Mouse (Mus musculus) left cerebral cortex, postnatal 10 days (tissue): ENCODE data around the gene Ccdc155. TPM values are rescaled to one million over a fixed set of nuclear protein-coding genes. Genes with fewer than 3 reads are reported as not detected.
"Not testable (repeated sequence)": the region's sequence is repeated elsewhere in the genome, so short reads cannot be mapped to it uniquely, and the experiment has no call there.

Experiments used
- DNase-seq, 2 experiments: peaks; one replicate each; pipeline ENCODE4 v3.0.0; 2021 to 2022; ENCODE audit warnings: low spot score in 2 of 2, mixed read lengths in 1 of 2; ENCODE audit errors: extremely low spot score in 1 of 2
- intact Hi-C: fragments of 180-260 bp; cut with DNase I; formaldehyde crosslinking; loops from one replicate; pipeline ENCODE4 v1.15.1; 2025
- total RNA-seq, 2 experiments: library from RNA; stranded (reverse); gene quantifications; 2 replicates each; pipeline ENCODE4 v1.2.3; 2021

Ccdc155 gene
- total RNA-seq, 2 experiments from 2014 or later, result 2.0 to 2.3 TPM

DNA sequence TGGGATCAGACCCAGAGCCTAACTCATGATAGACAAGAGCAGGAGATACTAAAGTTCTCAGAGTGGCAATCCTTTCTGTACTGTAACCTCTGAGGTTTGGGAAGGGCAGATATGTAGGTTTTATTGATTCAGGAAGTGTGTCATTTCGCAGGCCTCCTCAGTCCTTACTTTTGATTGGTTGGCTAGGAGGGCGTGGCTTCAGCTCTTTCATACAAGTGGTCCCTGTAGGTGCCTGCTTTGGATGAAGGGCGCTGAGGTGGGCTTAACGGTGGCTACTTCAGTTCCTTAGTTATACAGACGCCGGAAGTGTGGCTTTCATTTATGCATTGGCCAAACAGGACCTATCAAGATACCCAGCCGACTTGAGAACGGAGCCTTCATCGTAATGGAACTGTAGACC, 49.1 kb downstream of the Ccdc155 start:
- DNase-seq, result peak in 1 of 2 experiments; percentile 28
- intact Hi-C loops, result no loop called here

DNA sequence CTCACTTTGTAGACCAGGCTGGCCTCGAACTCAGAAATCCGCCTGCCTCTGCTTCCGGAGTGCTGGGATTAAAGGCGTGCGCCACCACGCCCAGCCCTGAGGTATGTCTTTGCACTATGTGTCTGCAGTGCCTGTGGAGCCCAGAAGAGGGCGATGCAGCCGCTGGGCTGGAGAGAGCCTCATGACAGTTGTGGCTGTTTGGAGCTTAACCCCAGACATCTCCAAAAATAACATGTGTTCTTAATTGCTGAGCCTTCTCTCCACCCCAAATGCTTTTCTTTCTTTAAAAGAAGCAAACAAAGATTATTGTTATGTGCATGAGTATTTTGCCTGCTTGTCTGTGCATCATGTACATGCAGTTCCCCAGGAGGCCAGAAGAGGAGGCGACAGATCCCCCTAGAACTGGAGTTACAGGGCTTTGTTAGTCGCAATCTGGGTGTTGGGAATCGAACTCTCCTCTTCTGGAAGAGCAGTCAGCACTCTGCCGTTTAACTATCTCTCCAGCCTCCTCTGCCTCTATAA, 49.6 kb downstream of the Ccdc155 start:
- peak in 1 of 2 experiments; percentile 77 for DNase-seq
- intact Hi-C loops, result no loop called here

DNA sequence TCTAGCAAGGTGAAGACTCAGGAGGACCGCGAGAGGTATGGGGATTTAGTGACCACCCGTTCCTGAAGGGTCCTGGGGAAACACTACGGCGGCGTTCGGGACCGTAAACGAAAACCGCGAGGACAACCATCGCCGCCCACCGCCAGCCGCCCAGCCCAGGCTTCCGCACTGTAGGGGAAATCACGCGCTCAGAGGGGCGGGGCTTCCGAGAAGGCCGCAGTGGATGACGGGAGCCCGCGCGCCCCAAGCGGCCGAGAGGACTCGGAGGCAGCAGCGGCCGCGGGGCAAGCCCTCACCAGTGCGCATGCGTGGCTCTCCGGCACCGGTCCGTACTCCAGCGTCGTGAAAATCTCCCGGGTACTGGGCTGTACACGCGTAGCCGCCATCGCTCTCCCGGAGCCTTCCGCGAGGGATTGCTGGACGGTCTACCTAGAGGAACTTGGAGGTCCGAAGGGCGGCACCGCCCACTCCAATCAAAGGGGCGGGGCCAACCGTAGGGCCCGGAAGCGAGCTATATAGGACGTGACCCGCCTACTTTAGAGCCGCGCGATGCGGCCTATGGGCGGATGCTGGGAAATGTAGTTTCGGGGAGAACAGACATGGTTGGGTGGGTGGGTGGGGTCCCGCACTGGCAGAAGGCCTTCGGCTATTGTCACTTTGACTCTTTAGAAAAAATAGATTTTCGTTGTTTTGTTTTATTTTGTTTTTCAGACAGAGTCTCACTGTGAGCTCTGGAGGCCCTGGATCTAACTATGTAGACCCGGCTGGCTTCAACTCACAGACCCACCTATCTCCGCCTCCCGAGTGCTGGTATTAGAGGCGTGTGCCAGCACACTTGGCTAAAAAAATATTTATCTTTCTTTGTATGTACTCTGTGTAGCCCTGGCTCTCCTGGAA, 50.3 kb downstream of the Ccdc155 start, which contains the start of the genes Pih1d1 and Aldh16a1:
TSS of gene Pih1d1 (plus strand) at position 208 of the 897 bp plus-strand sequence.
TSS of gene Aldh16a1 (minus strand) at position 489 of the 897 bp plus-strand sequence.
- peak; percentile 94 to 99 for DNase-seq
- intact Hi-C loops, result no loop called here

DNA sequence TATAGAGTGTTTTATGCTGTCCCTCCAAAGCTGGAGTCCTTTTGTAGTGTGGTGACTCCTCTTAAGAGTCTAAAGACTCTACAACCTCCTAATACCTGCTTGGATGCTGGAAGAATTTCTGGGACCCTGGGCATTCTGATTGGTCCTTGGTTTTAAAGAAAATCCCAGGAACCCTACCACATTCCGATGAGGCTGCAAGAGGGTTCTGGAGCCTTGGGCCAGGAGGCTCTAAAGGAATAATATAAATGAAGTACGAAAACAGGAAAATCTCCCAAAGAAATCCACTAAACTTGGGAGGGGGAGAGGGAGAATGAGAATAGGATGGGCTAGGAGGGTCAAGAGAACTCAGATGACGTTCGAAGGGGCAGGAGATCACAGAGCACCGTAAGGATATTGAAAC, 51.1 kb downstream of the Ccdc155 start:
- no peak for DNase-seq

DNA sequence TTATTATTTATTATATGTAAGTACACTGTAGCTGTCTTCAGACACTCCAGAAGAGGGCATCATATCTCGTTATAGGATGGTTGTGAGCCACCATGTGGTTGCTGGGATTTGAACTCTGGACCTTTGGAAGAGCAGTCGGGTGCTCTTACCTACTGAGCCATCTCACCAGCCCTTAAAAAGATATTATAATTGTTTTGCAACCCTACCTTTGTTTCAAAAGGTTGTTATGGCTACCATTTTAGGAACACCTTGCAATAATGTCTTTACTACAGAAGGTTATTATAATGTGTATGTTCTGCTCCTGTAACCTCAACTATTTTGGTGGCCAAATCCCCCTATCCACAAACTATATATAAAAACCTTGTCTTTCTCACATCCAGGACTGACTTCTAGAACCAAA, 51.6 kb downstream of the Ccdc155 start:
- DNase-seq, intact Hi-C loops: not testable (repeated sequence)

More for the DNA sequence above, 51.1 kb downstream of the Ccdc155 start:
- intact Hi-C loops, result no loop called here

DNA sequence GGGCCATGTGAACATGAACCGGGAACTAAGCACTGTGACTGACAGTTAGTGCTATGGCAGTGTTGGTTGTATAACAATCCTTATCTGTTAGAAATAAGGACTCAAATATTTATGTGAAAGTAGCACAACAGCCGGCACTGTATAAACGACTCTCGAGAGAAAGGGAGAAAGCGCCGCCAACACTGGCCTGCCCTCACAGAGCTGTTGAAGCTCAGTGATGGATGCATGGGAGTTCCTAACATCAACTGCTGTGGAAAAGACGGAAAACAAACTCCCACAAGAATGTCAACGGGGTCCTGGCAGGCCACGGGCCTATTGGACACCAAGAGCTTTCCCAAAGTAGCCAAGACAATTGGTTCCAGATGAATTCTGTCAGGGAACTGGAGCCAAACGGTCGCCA, 53.4 kb downstream of the Ccdc155 start:
- DNase-seq, result no peak
- intact Hi-C loops, result no loop called here

DNA sequence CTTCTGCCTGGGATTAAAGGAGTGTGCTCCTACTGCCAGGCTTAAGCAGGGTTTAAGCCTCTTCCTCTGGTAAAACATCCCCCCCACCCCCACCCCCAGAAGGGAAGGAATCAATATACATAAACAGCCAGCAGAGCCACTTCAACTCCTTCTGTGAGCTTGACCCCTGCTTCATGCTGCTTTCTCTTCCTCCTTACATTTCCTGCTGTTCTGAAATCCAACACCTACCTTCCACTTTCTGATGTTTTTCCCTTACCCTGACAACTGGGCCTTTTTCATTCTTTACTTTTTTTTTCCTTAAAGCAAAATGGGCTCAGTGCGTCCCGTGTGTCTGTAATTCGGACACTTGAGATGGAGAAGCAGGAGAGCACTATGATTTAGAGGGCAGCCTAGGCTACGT, 54.4 kb downstream of the Ccdc155 start:
- intact Hi-C loops, result no loop called here
- no peak for DNase-seq

DNA sequence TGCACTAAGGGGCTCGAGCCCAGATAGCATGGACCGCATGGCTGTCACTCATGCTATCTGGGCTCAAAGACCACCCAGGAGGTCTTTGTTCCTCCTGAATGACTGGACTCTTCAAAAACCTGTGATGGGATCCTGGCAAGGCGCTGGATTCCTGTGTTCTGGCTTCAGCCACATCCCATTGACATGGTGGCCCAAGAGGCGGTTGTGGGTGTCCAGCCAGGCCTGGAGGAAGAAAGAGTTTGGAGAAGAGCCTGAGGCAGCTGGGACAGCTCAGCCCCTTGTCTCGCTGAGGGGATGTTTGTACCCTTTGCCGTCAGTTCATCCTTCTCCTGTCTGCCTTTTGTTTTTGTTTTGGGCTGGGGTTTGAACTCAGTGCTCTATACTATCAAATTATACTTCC, 55.1 kb downstream of the Ccdc155 start:
- intact Hi-C loops, result no loop called here
- DNase-seq, result no peak

DNA sequence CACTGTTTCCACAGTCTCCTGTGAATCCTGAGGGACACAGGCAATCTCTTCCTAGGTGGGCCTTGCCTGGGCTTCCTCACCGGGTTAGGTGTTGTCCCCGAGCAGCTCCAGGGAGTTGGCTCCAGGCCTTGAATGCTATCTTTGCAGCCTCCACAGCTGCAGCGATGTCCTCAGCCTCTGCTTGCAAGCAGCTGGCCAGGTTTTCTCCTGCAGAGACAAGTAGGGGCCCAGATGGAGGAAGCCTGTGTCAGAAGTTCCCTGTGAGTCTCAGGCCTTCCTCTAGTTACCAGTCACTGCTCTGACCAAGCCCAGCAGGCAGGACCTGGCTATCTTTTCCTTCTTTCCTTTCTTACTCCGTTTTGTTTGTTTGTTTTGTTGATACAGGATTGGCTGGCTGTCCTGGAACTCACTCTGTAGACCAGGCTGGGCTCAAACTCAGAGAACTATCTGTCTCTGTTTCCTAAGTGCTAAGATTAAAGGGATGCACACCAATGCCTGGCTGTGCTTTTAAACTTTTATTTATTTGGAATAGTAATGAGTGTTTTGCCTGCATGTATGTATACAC, 56.1 kb downstream of the Ccdc155 start:
- DNase-seq, result no peak
- intact Hi-C loops, result no loop called here

DNA sequence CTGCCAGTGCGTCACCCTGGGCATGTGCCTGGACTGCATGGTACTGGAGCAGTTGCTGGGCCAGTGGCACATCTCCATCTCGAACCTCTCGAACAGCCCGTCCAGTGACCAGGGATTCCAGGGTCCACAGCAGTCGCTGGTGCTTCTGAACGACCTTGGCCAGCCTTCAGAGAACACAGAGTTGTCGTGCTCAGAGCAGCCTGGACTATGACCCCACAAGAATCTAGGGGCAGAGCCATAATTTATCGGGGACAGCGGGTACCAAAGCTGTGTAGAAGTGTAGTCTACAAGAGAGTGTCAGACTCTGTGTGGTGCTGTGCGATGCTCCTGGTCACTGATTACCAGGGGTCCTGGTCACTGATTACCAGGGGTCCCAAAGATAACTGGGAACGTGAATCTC, 56.8 kb downstream of the Ccdc155 start:
- intact Hi-C loops, result no loop called here
- no peak for DNase-seq

DNA sequence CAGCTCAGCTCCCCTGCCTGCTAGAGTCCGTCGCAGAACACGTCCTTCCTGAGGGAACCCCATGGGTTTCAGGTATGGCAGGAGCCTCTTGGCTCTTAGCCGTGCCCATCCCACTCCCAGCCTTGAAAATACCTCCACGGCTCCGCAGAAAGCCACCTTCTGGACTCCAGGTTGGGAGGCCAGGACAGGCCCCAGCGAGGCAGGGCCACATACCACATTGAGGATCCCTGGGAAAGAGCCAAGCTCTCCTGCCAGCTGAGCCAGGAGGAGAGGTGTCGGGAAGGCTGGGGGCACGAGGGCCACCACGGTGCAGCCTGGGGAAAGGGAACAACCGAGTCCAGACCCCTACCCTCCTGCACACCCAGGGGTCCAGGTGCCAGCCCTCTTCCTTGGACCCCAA, 57.4 kb downstream of the Ccdc155 start:
- DNase-seq, result peak in 1 of 2 experiments; percentile 23
- intact Hi-C loops, result no loop called here

DNA sequence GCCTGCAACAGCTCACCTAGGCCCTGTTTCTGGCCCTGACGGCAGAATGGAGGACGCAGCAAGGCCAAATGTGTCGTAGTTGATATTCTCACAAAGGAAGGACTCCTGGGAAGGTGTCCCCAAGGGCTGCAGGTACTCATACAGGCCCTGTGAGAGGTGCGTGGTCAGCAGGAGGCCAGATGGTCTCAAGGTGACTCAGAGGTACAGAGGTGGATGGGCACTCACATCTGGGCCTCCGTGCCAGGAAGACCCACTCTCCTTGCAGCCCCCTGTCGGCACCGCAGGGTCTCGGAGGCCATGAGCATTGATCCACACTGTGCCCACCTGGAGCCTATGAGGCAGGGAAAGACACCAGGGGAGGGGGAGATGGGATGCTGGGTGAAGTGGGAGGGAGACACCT, 59.2 kb downstream of the Ccdc155 start:
- DNase-seq, result no peak
- intact Hi-C loops, result no loop called here

DNA sequence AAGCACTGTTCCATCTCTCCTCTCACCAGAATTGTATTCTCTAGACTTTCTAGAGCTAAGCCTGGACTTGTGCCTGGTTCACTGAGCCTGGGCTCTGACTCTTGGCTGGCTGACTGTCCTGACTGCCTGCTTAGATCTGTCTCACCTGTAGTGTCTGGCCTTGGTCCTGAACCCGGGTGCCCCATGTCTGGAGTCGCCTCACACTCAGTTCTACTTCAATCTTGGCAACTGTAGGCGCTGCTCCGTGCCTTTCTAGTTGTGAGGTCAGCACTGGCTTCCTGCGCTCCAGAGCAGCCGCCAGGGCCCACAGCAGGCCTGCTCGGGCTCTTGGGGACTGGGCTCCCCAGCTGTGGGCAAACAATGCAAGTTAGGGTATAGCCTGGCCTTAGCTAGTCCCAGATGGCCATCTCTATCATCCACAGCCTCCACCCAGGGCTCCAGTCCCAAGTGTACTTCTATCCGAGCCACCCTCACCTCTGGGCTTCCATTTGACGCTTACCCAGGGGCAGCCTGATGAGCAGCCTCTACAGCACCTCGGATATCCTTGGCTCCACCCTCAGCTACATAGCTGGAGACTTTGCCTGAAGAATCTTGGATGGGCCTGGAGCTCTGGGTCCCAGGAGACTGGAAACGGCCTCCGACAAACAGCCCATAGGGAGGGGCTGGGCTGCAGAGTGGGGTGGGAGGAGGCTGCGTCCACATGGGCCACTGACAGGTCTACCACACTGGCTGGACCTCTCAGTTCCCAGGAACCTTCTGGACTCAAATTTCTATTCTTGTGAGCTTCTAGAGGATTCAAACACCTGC, 60.1 kb downstream of the Ccdc155 start:
- intact Hi-C loops, result no loop called here

DNA sequence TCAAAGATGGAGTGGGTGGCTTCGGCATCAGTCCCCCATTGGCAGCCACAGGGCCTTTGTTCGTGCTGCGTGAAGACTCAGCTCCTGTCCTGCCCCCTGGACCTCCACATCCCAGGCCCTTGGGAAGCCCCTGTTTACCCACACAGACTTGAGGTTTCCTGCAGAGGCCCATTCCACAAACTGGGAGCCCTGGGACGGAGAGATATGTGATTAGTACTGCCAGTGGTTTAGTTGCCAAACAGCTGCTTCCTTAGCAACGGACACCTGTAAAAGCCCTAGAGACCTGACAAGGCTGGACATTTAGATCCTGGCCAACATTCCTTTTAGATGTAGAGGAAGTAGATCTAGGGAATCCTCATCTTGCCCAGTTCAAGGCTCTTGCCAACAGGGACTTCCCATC, 62.8 kb downstream of the Ccdc155 start:
- intact Hi-C loops, result no loop called here
- DNase-seq, result no peak

More for the DNA sequence above, 60.1 kb downstream of the Ccdc155 start:
- DNase-seq, result peak in 1 of 2 experiments; percentile 20

DNA sequence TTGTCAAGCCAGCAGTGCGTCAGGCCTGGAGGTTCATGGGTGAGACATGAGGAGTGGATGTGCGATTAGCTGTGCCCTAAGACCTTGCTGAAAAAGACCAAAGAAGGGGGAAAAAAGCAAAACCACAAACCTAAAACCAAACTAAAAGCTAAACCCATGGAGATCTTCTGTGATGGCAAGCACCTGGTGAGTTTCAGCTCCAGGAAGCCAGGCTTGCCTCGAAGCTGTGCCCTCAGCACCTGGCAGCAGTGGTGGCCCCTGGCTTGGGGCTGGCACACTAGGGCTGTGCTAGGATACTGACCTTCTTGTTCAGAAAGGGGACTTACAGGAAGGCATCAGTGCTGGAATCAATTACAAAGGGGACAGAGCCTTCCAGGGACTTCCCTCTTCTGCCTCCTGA, 63.4 kb downstream of the Ccdc155 start:
- DNase-seq, result no peak
- intact Hi-C loops, result no loop called here

DNA sequence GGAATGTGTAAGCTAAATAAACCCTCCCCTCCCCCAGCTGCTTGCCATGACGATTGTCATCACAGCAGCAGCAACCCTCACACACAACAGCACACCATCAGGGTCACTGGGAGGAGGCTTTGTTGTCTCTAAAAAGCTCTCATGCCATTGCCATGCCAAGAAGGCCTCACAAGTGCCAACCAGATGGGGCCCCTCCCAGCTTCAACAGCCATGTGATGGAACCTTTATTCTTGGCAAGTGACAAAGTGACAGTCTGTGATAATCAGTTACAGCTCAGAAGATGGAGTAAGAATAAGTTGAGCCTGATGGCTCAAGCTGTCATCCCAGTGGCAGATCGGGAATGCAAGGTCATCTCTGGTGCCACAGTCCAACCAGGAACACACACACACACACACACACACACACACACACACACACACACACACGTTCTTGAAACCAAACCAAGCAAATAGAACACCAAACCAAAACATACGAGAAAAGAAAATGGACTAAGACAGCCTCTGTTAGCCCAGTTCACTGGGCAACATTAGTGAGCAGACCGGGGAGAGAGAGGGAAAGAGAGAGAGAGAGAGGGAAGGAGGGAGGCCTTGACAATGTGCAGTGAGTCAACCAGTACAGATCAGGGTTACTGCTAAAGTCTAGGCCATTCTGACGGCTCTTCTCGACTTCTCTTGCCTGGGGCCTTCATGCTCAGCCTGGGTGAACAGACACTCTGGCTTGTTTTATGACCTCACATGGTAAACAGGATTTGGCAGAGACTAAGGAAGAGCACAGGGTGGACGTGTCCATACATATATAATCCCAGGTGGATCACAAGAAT, 64.6 kb downstream of the Ccdc155 start:
- no peak for DNase-seq
- intact Hi-C loops, result no loop called here

DNA sequence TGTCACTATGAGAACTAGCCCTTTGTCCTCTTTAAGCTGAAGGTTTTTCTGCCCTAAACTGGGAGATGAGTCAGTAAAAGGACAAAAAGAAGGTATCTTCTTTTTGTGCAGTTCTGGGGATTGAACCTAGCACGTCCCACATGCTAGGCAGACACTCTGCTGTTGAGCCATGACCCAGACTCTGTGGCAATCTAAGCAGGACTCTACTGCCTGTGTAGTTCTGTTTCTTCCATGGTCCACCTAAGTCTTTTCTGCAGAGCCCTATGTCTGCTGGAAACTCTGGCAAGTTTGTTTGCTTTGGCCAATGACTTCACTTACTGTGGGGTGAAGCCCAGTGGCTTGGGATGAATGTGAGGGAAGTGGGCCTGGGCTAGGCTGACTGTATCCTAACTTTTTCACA, 66.3 kb downstream of the Ccdc155 start:
- DNase-seq, result no peak
- intact Hi-C loops, result no loop called here

DNA sequence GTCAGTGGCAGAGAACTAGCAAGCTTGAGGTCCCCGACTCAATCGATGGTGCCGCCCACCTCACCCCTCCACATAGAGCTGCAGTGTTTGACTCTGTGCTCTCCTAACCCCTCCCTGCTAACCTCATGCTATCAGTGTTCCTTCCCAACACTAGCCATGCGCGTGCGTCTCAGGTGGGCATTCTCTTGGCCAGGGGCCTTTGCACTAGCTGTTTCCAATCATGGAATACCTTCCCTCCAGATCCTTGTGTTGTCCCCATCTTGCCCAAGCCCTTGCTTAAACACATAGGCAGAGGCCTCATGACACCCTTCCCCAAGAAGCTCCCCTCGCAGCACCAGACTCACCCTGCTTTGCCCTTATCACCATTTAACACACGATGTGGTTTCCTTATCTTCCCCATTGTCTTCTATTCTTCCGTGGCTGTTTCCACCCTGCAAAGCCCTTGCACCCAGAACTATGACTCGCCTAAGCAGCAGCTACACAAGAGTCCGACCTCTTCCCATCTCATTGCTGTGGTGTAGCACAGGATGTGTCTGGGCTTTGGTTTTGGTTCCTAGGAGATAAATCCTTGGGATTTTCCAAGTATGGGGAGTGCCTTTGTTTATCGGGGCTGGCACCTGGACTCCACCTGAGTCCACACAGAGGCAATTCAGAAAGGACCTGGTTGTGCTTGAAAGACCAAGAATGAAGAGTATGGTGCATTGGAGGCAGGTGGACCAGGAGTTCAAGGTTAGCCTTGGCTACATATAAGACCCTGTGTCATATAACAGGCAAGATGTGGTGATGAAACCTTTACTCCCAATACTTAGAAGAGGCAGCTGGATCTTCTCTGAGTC, 67.3 kb downstream of the Ccdc155 start:
- no peak for DNase-seq
- intact Hi-C loops, result no loop called here
